Mouse (Mus musculus) cerebellum, adult 2 months (tissue): ENCODE results near the gene Eipr1.

ENCODE experiments used
- CTCF ChIP-seq: fragments of 200-500 bp; IDR thresholded peaks from 2 replicates; pipeline ENCODE4 v1.5.1; 2011; ENCODE audit warnings: low read depth, mild to moderate bottlenecking, control low read depth, low read length, moderate library complexity, borderline replicate concordance; ENCODE audit not compliant: insufficient read depth
- POLR2A ChIP-seq: fragments of 200-500 bp; IDR thresholded peaks from 2 replicates; pipeline ENCODE4 v1.6.1; 2011; ENCODE audit warnings: low read length, control low read depth, borderline replicate concordance; ENCODE audit not compliant: insufficient read depth

DNA sequence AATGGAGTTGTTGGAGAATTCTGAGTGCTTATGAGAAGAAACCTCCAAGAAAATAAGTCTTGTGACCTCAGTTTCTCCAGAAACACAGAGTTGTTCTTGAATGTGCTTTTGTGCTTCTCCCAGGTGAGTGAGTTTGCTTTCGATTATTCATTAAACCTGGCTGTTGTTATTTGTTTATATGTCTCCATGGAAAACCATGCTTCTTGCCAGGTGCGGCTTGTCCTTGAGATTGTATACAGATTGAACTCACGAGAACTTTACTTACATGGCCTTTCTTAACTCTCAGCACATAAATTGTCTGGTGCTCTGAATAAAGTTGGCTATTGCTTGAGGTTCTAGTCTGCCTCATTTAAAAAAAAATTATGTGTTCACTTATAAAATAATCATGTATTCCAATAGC is 150.5 kb downstream of the Eipr1 start:
- no peak for TF ChIP-seq CTCF
- no peak for TF ChIP-seq POLR2A
